Mouse (Mus musculus): ENCODE results near the gene Itprip. TPM values are rescaled to one million over a fixed set of nuclear protein-coding genes. Genes with fewer than 3 reads are reported as not detected.

Itprip gene
- total RNA-seq, 1 experiment = 7.2 TPM

DNA sequence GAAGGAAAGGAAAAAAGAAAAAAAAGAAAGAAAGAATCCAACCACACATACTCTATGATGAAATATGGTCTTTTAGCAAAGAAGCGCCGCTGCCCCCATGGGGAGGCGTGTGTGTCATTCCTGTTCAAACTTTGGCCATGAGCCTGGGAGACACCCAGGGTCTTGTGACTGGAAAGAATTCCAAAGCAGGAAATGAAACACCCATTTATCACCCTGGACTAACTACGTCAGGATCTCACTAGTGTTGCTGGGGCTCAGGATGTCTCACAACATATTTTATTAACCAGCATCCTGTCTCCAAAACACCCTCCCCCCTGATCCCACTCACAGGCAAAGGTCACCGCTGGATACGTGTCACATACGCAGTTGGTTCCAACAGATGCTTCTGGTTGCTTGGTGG lies 32.5 kb downstream of the Itprip start:
- no peak for DNase-seq (ENCODE audit: low read depth, low spot score)
- Histone ChIP-seq H3K27ac (ENCODE audit: insufficient read depth, low read depth, low read length, poor library complexity, severe bottlenecking) (no peak overlapping the region), H3K36me3 (ENCODE audit: control insufficient read depth, insufficient read depth, low read length, poor library complexity, severe bottlenecking) (no peaks in the 10 kb centered on the region), H3K4me1 (ENCODE audit: control insufficient read depth in 2 of 2, insufficient read depth in 2 of 2, low read length in 2 of 2, poor library complexity in 1 of 2) (no peaks in the 10 kb centered on the region), H3K9me3 (ENCODE audit: control insufficient read depth, insufficient read depth, low read depth, low read length) (no peaks in the 10 kb centered on the region), H3K9ac (ENCODE audit: insufficient read depth, low read depth, low read length, poor library complexity, severe bottlenecking) (no peak overlapping the region), H3K4me3 (ENCODE audit: insufficient read depth in 1 of 2, low read depth in 1 of 2, low read length in 2 of 2, poor library complexity in 1 of 2, severe bottlenecking in 1 of 2) (no peak overlapping the region)
- TF ChIP-seq CHD2 (IDR thresholded peaks at IDR 0.05; ENCODE audit: low read depth, low read length) (no peak), HCFC1 (IDR thresholded peaks at IDR 0.05; ENCODE audit: borderline replicate concordance, insufficient read depth, low read length) (no peak)
- in situ Hi-C loops (cut with MboI; ENCODE audit: low sequenced_read_pairs in 2 of 2, unreplicated experiment in 2 of 2) = no loop called here

DNA sequence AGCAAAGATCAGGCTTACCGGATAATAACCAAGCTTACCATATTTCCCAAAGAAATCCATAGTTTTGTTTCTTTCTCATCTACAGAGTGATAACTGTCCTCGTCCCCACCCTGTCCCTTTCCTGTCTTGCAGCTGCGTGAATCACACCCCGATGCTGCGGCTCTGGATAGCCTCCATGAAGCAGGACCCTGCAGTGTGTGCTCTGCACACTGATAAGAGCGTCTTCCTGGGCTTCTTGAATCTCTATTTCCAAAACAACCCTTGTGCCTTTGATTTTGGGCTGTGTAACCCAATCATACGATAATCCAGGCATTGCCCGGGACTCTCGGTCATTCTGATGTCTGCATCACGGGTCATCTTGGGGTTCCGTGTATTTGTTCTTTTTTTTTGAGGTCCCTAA lies 33.2 kb downstream of the Itprip start:
- Histone ChIP-seq H3K36me3 (ENCODE audit: control insufficient read depth, insufficient read depth, low read length, poor library complexity, severe bottlenecking) (no peaks in the 10 kb centered on the region), H3K9ac (ENCODE audit: insufficient read depth, low read depth, low read length, poor library complexity, severe bottlenecking) (no peak overlapping the region), H3K4me3 (ENCODE audit: insufficient read depth in 1 of 2, low read depth in 1 of 2, low read length in 2 of 2, poor library complexity in 1 of 2, severe bottlenecking in 1 of 2) (no peak overlapping the region), H3K27ac (ENCODE audit: insufficient read depth, low read depth, low read length, poor library complexity, severe bottlenecking) (no peak overlapping the region), H3K9me3 (ENCODE audit: control insufficient read depth, insufficient read depth, low read depth, low read length) (no peaks in the 10 kb centered on the region), H3K4me1 (ENCODE audit: control insufficient read depth in 2 of 2, insufficient read depth in 2 of 2, low read length in 2 of 2, poor library complexity in 1 of 2) (no peaks in the 10 kb centered on the region)
- in situ Hi-C loops (cut with MboI; ENCODE audit: low sequenced_read_pairs in 2 of 2, unreplicated experiment in 2 of 2) = no loop called here
- DNase-seq (ENCODE audit: low read depth, low spot score) = no peak
- TF ChIP-seq CHD2 (IDR thresholded peaks at IDR 0.05; ENCODE audit: low read depth, low read length) = no peak
- no peak for TF ChIP-seq ZC3H11A (IDR thresholded peaks at IDR 0.05; ENCODE audit: borderline replicate concordance, low read depth, low read length)
- no peak for TF ChIP-seq MAFK (IDR thresholded peaks at IDR 0.05; ENCODE audit: insufficient read depth, low read depth, low read length)
- TF ChIP-seq ZNF384 (IDR thresholded peaks at IDR 0.05; ENCODE audit: low read depth, low read length) = no peak
- no peak for TF ChIP-seq HCFC1 (IDR thresholded peaks at IDR 0.05; ENCODE audit: borderline replicate concordance, insufficient read depth, low read length)

DNA sequence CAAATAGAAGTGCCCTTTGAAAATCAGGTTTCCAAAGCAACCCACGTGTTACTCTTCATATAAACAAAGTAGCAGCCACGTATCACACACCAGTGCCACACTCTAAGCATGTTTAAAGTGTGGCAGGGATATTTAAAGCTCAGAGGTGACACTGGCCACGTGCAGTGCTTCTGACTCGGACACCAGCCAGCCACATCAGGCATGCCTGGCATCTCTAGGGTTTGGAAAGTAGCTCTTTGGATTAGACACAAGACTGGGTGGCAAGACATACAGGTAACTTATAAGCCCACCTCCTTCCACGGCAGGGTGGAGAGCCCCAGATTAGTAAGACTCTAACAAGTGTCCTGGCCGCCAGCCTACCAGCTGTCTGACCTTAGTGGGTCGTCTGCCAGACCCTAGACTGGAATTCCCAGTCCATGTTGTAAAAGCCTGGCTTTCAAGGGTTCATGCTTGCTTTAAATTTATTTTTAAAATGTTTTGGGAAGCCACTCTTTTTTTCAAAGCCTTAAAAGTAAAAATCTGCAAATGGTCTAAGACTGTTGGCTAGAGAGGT lies 33.8 kb downstream of the Itprip start:
- in situ Hi-C loops (cut with MboI; ENCODE audit: low sequenced_read_pairs in 2 of 2, unreplicated experiment in 2 of 2) = no loop called here
- DNase-seq (ENCODE audit: low read depth, low spot score) = no peak
- H3K27ac ChIP-seq (ENCODE audit: insufficient read depth, low read depth, low read length, poor library complexity, severe bottlenecking) = no peak overlapping the region
- no peaks in the 10 kb centered on the region for H3K9me3 ChIP-seq (ENCODE audit: control insufficient read depth, insufficient read depth, low read depth, low read length)
- H3K36me3 ChIP-seq (ENCODE audit: control insufficient read depth, insufficient read depth, low read length, poor library complexity, severe bottlenecking) = no peaks in the 10 kb centered on the region
- TF ChIP-seq ZC3H11A (IDR thresholded peaks at IDR 0.05; ENCODE audit: borderline replicate concordance, low read depth, low read length) (no peak), MAFK (IDR thresholded peaks at IDR 0.05; ENCODE audit: insufficient read depth, low read depth, low read length) (no peak), HCFC1 (IDR thresholded peaks at IDR 0.05; ENCODE audit: borderline replicate concordance, insufficient read depth, low read length) (no peak), ZNF384 (IDR thresholded peaks at IDR 0.05; ENCODE audit: low read depth, low read length) (no peak), CHD2 (IDR thresholded peaks at IDR 0.05; ENCODE audit: low read depth, low read length) (no peak)
- H3K9ac ChIP-seq (ENCODE audit: insufficient read depth, low read depth, low read length, poor library complexity, severe bottlenecking) = no peak overlapping the region
- H3K4me1 ChIP-seq (ENCODE audit: control insufficient read depth in 2 of 2, insufficient read depth in 2 of 2, low read length in 2 of 2, poor library complexity in 1 of 2) = no peaks in the 10 kb centered on the region
- no peak overlapping the region for H3K4me3 ChIP-seq (ENCODE audit: insufficient read depth in 1 of 2, low read depth in 1 of 2, low read length in 2 of 2, poor library complexity in 1 of 2, severe bottlenecking in 1 of 2)

DNA sequence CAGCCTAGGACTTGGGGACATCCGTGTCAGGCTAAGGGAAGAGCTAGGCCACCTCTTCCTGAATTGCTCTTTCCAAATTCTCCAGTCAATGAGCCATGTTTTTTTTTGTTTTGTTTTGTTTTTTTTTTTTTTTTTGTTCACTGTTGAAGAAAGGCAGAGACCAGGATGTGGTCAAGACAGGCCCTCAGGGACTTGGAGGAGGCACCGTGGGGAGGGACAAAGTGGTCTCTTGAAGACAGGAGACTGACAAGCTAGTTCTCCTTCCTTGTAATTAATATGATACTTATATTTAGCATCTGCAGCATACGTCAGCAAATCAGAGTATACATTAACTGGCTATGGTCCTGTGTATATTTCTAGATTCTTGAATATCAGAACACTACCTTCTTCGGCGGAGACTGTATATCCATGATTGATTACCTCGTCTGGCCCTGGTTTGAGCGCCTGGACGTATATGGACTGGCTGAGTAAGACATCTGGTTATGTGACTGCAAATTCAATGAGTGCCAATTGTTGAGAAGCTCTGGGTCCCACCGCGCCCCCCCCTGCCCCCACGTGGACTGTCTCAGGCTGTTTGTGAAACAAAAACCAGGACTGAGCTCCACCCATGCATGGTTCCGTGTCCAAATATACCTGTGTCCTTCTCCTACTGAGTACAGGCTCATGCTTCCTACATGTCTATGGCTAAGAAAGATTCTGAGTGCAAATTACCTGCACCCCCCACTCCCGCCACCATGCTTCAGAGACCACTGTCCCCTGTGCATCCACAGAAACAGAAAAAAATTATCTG lies 34.6 kb downstream of the Itprip start:
- H3K36me3 ChIP-seq (ENCODE audit: control insufficient read depth, insufficient read depth, low read length, poor library complexity, severe bottlenecking) = no peaks in the 10 kb centered on the region
- H3K9me3 ChIP-seq (ENCODE audit: control insufficient read depth, insufficient read depth, low read depth, low read length) = no peaks in the 10 kb centered on the region
- DNase-seq (ENCODE audit: low read depth, low spot score) = no peak
- TF ChIP-seq CHD2 (IDR thresholded peaks at IDR 0.05; ENCODE audit: low read depth, low read length) (no peak), ZC3H11A (IDR thresholded peaks at IDR 0.05; ENCODE audit: borderline replicate concordance, low read depth, low read length) (no peak), MAFK (IDR thresholded peaks at IDR 0.05; ENCODE audit: insufficient read depth, low read depth, low read length) (no peak), ZNF384 (IDR thresholded peaks at IDR 0.05; ENCODE audit: low read depth, low read length) (no peak), HCFC1 (IDR thresholded peaks at IDR 0.05; ENCODE audit: borderline replicate concordance, insufficient read depth, low read length) (no peak)
- in situ Hi-C loops (cut with MboI; ENCODE audit: low sequenced_read_pairs in 2 of 2, unreplicated experiment in 2 of 2) = loop anchor here in 1 of 2 experiments (5.0 kb wide), 1 partner anchor 43 kb away; no protein-coding TSS in a partner anchor
- no peak overlapping the region for H3K27ac ChIP-seq (ENCODE audit: insufficient read depth, low read depth, low read length, poor library complexity, severe bottlenecking)
- H3K4me1 ChIP-seq (ENCODE audit: control insufficient read depth in 2 of 2, insufficient read depth in 2 of 2, low read length in 2 of 2, poor library complexity in 1 of 2) = no peaks in the 10 kb centered on the region
- H3K4me3 ChIP-seq (ENCODE audit: insufficient read depth in 1 of 2, low read depth in 1 of 2, low read length in 2 of 2, poor library complexity in 1 of 2, severe bottlenecking in 1 of 2) = no peak overlapping the region
- H3K9ac ChIP-seq (ENCODE audit: insufficient read depth, low read depth, low read length, poor library complexity, severe bottlenecking) = no peak overlapping the region
